Mouse (Mus musculus): Measurements from ENCODE around the gene Slc12a5.

The Slc12a5 gene

GRCm38 (mm10) chr2:164979749-164980148 lies 19.1 kb downstream of the Slc12a5 start:
- DNase-seq (ENCODE audit: low read depth): no peak

GRCm38 (mm10) chr2:164985962-164986361 lies 25.4 kb downstream of the Slc12a5 start:
- DNase-seq (ENCODE audit: low read depth): no peak

GRCm38 (mm10) chr2:164986371-164987027 lies 25.9 kb downstream of the Slc12a5 start:
- no peak for DNase-seq (ENCODE audit: low read depth)

- no peak for DNase-seq (ENCODE audit: low read depth)
Observed at GRCm38 (mm10) chr2:164988777-164989176, 28.2 kb downstream of the Slc12a5 start.

GRCm38 (mm10) chr2:164991111-164991510 lies 30.5 kb downstream of the Slc12a5 start:
- DNase-seq (ENCODE audit: low read depth): no peak

GRCm38 (mm10) chr2:164991808-164992207 lies 31.2 kb downstream of the Slc12a5 start:
- DNase-seq (ENCODE audit: low read depth): no peak

- no peak for DNase-seq (ENCODE audit: low read depth)
Observed at GRCm38 (mm10) chr2:164994156-164994555, 33.6 kb downstream of the Slc12a5 start.

GRCm38 (mm10) chr2:164994659-164995428 lies 34.2 kb downstream of the Slc12a5 start:
- DNase-seq (ENCODE audit: low read depth): no peak

GRCm38 (mm10) chr2:164995976-164996375 lies 35.4 kb downstream of the Slc12a5 start:
- DNase-seq (ENCODE audit: low read depth): no peak

- no peak for DNase-seq (ENCODE audit: low read depth)
Observed at GRCm38 (mm10) chr2:164996848-164997720, 36.5 kb downstream of the Slc12a5 start.

- no peak for DNase-seq (ENCODE audit: low read depth)
Observed at GRCm38 (mm10) chr2:164997721-164998428, 37.3 kb downstream of the Slc12a5 start.

GRCm38 (mm10) chr2:165001958-165002357 lies 41.4 kb downstream of the Slc12a5 start:
- DNase-seq (ENCODE audit: low read depth): no peak

- DNase-seq (ENCODE audit: low read depth): no peak
Observed at GRCm38 (mm10) chr2:165003108-165003507, 42.5 kb downstream of the Slc12a5 start.

GRCm38 (mm10) chr2:165004237-165004636 lies 43.6 kb downstream of the Slc12a5 start:
- no peak for DNase-seq (ENCODE audit: low read depth)

- no peak for DNase-seq (ENCODE audit: low read depth)
Observed at GRCm38 (mm10) chr2:165006813-165007212, 46.2 kb downstream of the Slc12a5 start.

- no peak for DNase-seq (ENCODE audit: low read depth)
Observed at GRCm38 (mm10) chr2:165007986-165008385, 47.4 kb downstream of the Slc12a5 start.

GRCm38 (mm10) chr2:165009161-165009560 lies 48.6 kb downstream of the Slc12a5 start:
- no peak for DNase-seq (ENCODE audit: low read depth)

GRCm38 (mm10) chr2:165009581-165009980 lies 49.0 kb downstream of the Slc12a5 start:
- no peak for DNase-seq (ENCODE audit: low read depth)

GRCm38 (mm10) chr2:165010351-165010750 lies 49.7 kb downstream of the Slc12a5 start:
- no peak for DNase-seq (ENCODE audit: low read depth)

GRCm38 (mm10) chr2:165014935-165015334 lies 54.3 kb downstream of the Slc12a5 start:
- no peak for DNase-seq (ENCODE audit: low read depth)

- no peak for DNase-seq (ENCODE audit: low read depth)
Observed at GRCm38 (mm10) chr2:165020490-165020889, 59.9 kb downstream of the Slc12a5 start.

- DNase-seq (ENCODE audit: low read depth): no peak
Observed at GRCm38 (mm10) chr2:165027163-165027562, 66.6 kb downstream of the Slc12a5 start.
